Mouse (Mus musculus): ENCODE data around the gene Fam234b. TPM values are rescaled to one million over a fixed set of nuclear protein-coding genes. Genes with fewer than 3 reads are reported as not detected.

The Fam234b gene
- total RNA-seq, 1 experiment = 7.5 TPM

- Histone ChIP-seq H3K9ac (ENCODE audit: insufficient read depth, low read depth, low read length, poor library complexity, severe bottlenecking) (no peak overlapping the region), H3K27ac (ENCODE audit: insufficient read depth, low read depth, low read length, poor library complexity, severe bottlenecking) (no peak overlapping the region), H3K4me3 (ENCODE audit: insufficient read depth in 1 of 2, low read depth in 1 of 2, low read length in 2 of 2, poor library complexity in 1 of 2, severe bottlenecking in 1 of 2) (no peak overlapping the region), H3K4me1 (ENCODE audit: control insufficient read depth in 2 of 2, insufficient read depth in 2 of 2, low read length in 2 of 2, poor library complexity in 1 of 2) (peaks cover 8 to 15% of the 10 kb centered on the region in 2 experiments), H3K36me3 (ENCODE audit: control insufficient read depth, insufficient read depth, low read length, poor library complexity, severe bottlenecking) (no peaks in the 10 kb centered on the region), H3K9me3 (ENCODE audit: control insufficient read depth, insufficient read depth, low read depth, low read length) (no peaks in the 10 kb centered on the region)
- in situ Hi-C loops (cut with MboI; ENCODE audit: low sequenced_read_pairs in 2 of 2, unreplicated experiment in 2 of 2) = no loop called here
- no peak for DNase-seq (ENCODE audit: low read depth, low spot score)
- TF ChIP-seq MAFK (IDR thresholded peaks at IDR 0.05; ENCODE audit: insufficient read depth, low read depth, low read length) (no peak), HCFC1 (IDR thresholded peaks at IDR 0.05; ENCODE audit: borderline replicate concordance, insufficient read depth, low read length) (no peak), ZNF384 (IDR thresholded peaks at IDR 0.05; ENCODE audit: low read depth, low read length) (no peak), CHD2 (IDR thresholded peaks at IDR 0.05; ENCODE audit: low read depth, low read length) (no peak), ZC3H11A (IDR thresholded peaks at IDR 0.05; ENCODE audit: borderline replicate concordance, low read depth, low read length) (no peak)
Measured at GRCm38 (mm10) chr6:135194907-135195306, 2.9 kb upstream of the Fam234b start.

GRCm38 (mm10) chr6:135196707-135197106, 1.1 kb upstream of the Fam234b start:
- Histone ChIP-seq H3K4me3 (ENCODE audit: insufficient read depth in 1 of 2, low read depth in 1 of 2, low read length in 2 of 2, poor library complexity in 1 of 2, severe bottlenecking in 1 of 2) (no peak overlapping the region), H3K4me1 (ENCODE audit: control insufficient read depth in 2 of 2, insufficient read depth in 2 of 2, low read length in 2 of 2, poor library complexity in 1 of 2) (peaks cover 8 to 13% of the 10 kb centered on the region in 2 experiments), H3K27ac (ENCODE audit: insufficient read depth, low read depth, low read length, poor library complexity, severe bottlenecking) (no peak overlapping the region)

GRCm38 (mm10) chr6:135197446-135197845, 331 bp upstream of the Fam234b start:
- Histone ChIP-seq H3K9ac (ENCODE audit: insufficient read depth, low read depth, low read length, poor library complexity, severe bottlenecking) (peak overlapping the region; percentile 74; the same call in 1 of the 2 replicates), H3K4me1 (ENCODE audit: control insufficient read depth in 2 of 2, insufficient read depth in 2 of 2, low read length in 2 of 2, poor library complexity in 1 of 2) (peaks cover 8 to 13% of the 10 kb centered on the region in 2 experiments), H3K27ac (ENCODE audit: insufficient read depth, low read depth, low read length, poor library complexity, severe bottlenecking) (no peak overlapping the region), H3K9me3 (ENCODE audit: control insufficient read depth, insufficient read depth, low read depth, low read length) (no peaks in the 10 kb centered on the region), H3K36me3 (ENCODE audit: control insufficient read depth, insufficient read depth, low read length, poor library complexity, severe bottlenecking) (no peaks in the 10 kb centered on the region), H3K4me3 (ENCODE audit: insufficient read depth in 1 of 2, low read depth in 1 of 2, low read length in 2 of 2, poor library complexity in 1 of 2, severe bottlenecking in 1 of 2) (peak overlapping the region; percentile 79 to 84)
- in situ Hi-C loops (cut with MboI; ENCODE audit: low sequenced_read_pairs in 2 of 2, unreplicated experiment in 2 of 2) = no loop called here
- TF ChIP-seq MAFK (IDR thresholded peaks at IDR 0.05; ENCODE audit: insufficient read depth, low read depth, low read length) (no peak), ZNF384 (IDR thresholded peaks at IDR 0.05; ENCODE audit: low read depth, low read length) (no peak), HCFC1 (IDR thresholded peaks at IDR 0.05; ENCODE audit: borderline replicate concordance, insufficient read depth, low read length) (no peak), CHD2 (IDR thresholded peaks at IDR 0.05; ENCODE audit: low read depth, low read length) (no peak), ZC3H11A (IDR thresholded peaks at IDR 0.05; ENCODE audit: borderline replicate concordance, low read depth, low read length) (no peak)
- no peak for DNase-seq (ENCODE audit: low read depth, low spot score)

More at GRCm38 (mm10) chr6:135196707-135197106, 1.1 kb upstream of the Fam234b start:
- DNase-seq (ENCODE audit: low read depth, low spot score) = no peak
- Histone ChIP-seq H3K9ac (ENCODE audit: insufficient read depth, low read depth, low read length, poor library complexity, severe bottlenecking) (no peak overlapping the region), H3K9me3 (ENCODE audit: control insufficient read depth, insufficient read depth, low read depth, low read length) (no peaks in the 10 kb centered on the region), H3K36me3 (ENCODE audit: control insufficient read depth, insufficient read depth, low read length, poor library complexity, severe bottlenecking) (no peaks in the 10 kb centered on the region)
- TF ChIP-seq MAFK (IDR thresholded peaks at IDR 0.05; ENCODE audit: insufficient read depth, low read depth, low read length) = no peak
- TF ChIP-seq HCFC1 (IDR thresholded peaks at IDR 0.05; ENCODE audit: borderline replicate concordance, insufficient read depth, low read length) = no peak
- TF ChIP-seq CHD2 (IDR thresholded peaks at IDR 0.05; ENCODE audit: low read depth, low read length) = no peak
- no peak for TF ChIP-seq ZC3H11A (IDR thresholded peaks at IDR 0.05; ENCODE audit: borderline replicate concordance, low read depth, low read length)
- no peak for TF ChIP-seq ZNF384 (IDR thresholded peaks at IDR 0.05; ENCODE audit: low read depth, low read length)
- in situ Hi-C loops (cut with MboI; ENCODE audit: low sequenced_read_pairs in 2 of 2, unreplicated experiment in 2 of 2) = no loop called here

- no peak overlapping the region for H3K9ac ChIP-seq (ENCODE audit: insufficient read depth, low read depth, low read length, poor library complexity, severe bottlenecking)
- in situ Hi-C loops (cut with MboI; ENCODE audit: low sequenced_read_pairs in 2 of 2, unreplicated experiment in 2 of 2) = no loop called here
- no peak overlapping the region for H3K27ac ChIP-seq (ENCODE audit: insufficient read depth, low read depth, low read length, poor library complexity, severe bottlenecking)
- peaks cover 3 to 6% of the 10 kb centered on the region in 2 experiments; a peak in 3 of 4 replicates for H3K4me1 ChIP-seq (ENCODE audit: control insufficient read depth in 2 of 2, insufficient read depth in 2 of 2, low read length in 2 of 2, poor library complexity in 1 of 2)
- no peak for DNase-seq (ENCODE audit: low read depth, low spot score)
- no peaks in the 10 kb centered on the region for H3K36me3 ChIP-seq (ENCODE audit: control insufficient read depth, insufficient read depth, low read length, poor library complexity, severe bottlenecking)
- peak overlapping the region in 1 of 2 experiments; percentile 79; a peak in 1 of 4 replicates for H3K4me3 ChIP-seq (ENCODE audit: insufficient read depth in 1 of 2, low read depth in 1 of 2, low read length in 2 of 2, poor library complexity in 1 of 2, severe bottlenecking in 1 of 2)
- no peak for TF ChIP-seq CHD2 (IDR thresholded peaks at IDR 0.05; ENCODE audit: low read depth, low read length)
- H3K9me3 ChIP-seq (ENCODE audit: control insufficient read depth, insufficient read depth, low read depth, low read length) = no peaks in the 10 kb centered on the region
Measured at GRCm38 (mm10) chr6:135198726-135199125, 949 bp downstream of the Fam234b start.
